Mouse (Mus musculus) embryonic fibroblast, embryonic 13.5 days (primary cell): ENCODE results near the gene Actr8.

ENCODE experiments used
- CTCF ChIP-seq: IDR thresholded peaks from 2 replicates; pipeline ENCODE4 v1.5.1; 2011; ENCODE audit warnings: mild to moderate bottlenecking, control low read depth, low read length, moderate library complexity, borderline replicate concordance; ENCODE audit not compliant: insufficient read depth
- POLR2A ChIP-seq: IDR thresholded peaks from 2 replicates; pipeline ENCODE4 v1.6.1; 2011; ENCODE audit warnings: low read depth, mild to moderate bottlenecking, control low read depth, low read length, moderate library complexity

DNA sequence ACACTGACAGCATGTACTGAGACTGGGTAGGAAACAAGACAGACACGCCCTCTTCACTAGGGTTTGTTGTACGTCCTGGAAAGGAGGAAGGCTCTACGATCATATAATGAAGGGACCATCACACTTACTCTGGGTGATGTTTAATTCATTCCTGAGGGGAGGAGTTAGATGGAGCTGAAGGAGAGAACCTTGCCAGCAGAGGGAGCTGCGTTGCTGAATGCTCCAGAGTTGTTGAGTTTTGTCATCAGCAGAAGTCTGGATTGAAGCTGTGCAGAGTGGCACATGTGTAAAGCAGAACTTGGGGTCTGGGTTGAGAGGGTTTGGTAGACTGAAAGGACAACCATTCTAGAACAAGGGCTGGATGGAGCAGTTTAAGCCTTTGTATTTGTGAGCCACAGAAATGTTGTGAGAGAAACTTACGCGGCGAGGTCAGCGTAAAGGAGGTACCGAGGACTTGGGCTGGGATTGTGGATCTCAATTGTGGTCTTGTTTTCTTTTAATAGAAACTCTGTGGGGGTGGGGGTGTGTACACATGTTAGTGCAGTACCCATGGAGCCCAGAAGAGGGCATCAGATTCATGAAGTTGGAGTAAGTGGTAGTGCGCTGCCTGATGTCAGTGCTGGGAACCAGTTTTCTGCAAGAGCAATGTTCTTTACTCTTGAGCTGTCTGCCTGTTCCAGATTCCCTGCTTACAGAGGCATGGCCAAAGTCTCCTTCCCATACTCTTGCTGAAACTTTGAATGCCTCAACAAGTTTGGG, 2.5 kb downstream of the Actr8 start:
- TF ChIP-seq POLR2A (no peak), CTCF (no peak)
